Mouse (Mus musculus) forebrain, embryonic 14.5 days (tissue): ENCODE data around the gene Fbxl20. TPM values are rescaled to one million over a fixed set of nuclear protein-coding genes. Genes with fewer than 3 reads are reported as not detected.

Experiments used
- ATAC-seq: fragments of 200-750 bp; cut with Nextera tagmentation; 2 replicates; pipeline ENCODE4 v1.8.0; 2017; ENCODE audit warnings: mild to moderate bottlenecking, moderate library complexity
- DNase-seq: peaks from one replicate; pipeline ENCODE4 v3.0.0-alpha.2; 2015; ENCODE audit warnings: low spot score
- H3K27ac ChIP-seq: fragments of 300-500 bp; sonication (generic); 2 replicates; pipeline ENCODE4 v1.5.1; 2014; ENCODE audit warnings: low read depth, mild to moderate bottlenecking, control low read depth, low read length, moderate library complexity
- H3K27me3 ChIP-seq: fragments of 300-500 bp; sonication (generic); replicated peaks from 2 replicates; pipeline ENCODE4 v1.6.1; 2014; ENCODE audit warnings: low read length, control low read depth, mixed read lengths; ENCODE audit not compliant: control insufficient read depth, insufficient read depth
- H3K36me3 ChIP-seq: fragments of 300-500 bp; sonication (generic); 2 replicates; pipeline ENCODE4 v1.6.1; 2014; ENCODE audit warnings: low read length, control low read depth; ENCODE audit not compliant: control insufficient read depth, insufficient read depth
- H3K4me1 ChIP-seq: fragments of 300-500 bp; sonication (generic); 2 replicates; pipeline ENCODE4 v1.6.1; 2014; ENCODE audit warnings: antibody characterized with exemption, low read length, control low read depth; ENCODE audit not compliant: control insufficient read depth, insufficient read depth
- H3K4me2 ChIP-seq: fragments of 300-500 bp; sonication (generic); 2 replicates; pipeline ENCODE4 v1.6.1; 2014; ENCODE audit warnings: mild to moderate bottlenecking, control low read depth, low read length
- H3K4me3 ChIP-seq: fragments of 300-500 bp; sonication (generic); 2 replicates; pipeline ENCODE4 v1.5.1; 2014; ENCODE audit warnings: low read depth, low read length, control low read depth
- H3K9ac ChIP-seq: fragments of 300-500 bp; sonication (generic); 2 replicates; pipeline ENCODE4 v1.6.1; 2014; ENCODE audit warnings: mild to moderate bottlenecking, low read length, control low read depth, moderate library complexity
- H3K9me3 ChIP-seq: fragments of 300-500 bp; sonication (generic); replicated peaks from 2 replicates; pipeline ENCODE4 v1.6.1; 2016; ENCODE audit warnings: low read length, control low read depth, mixed read lengths; ENCODE audit not compliant: control insufficient read depth
- WGBS: fragments of 180-500 bp; shearing (Covaris S2); extraction: QIAGEN DNeasy Blood & Tissue Kit; methylation state at CpG from one replicate; pipeline ENCODE4 v1.1.7; 2014; 5-methylcytosine and 5-hydroxymethylcytosine counted together
- polyA plus RNA-seq: library from polyadenylated mRNA; unstranded; fragments of >200 nt; fragmentation: Nextera tagmentation; extraction: Ambion mirVana; gene quantifications from 2 replicates; pipeline ENCODE4 v1.2.1, GENCODE M21; 2014

Gene Fbxl20
- polyA plus RNA-seq, 1 experiment from 2014 or later: 23.0 TPM

GRCm38 (mm10) chr11:98034061-98034460 is 116.1 kb downstream of the Fbxl20 start:
- H3K4me1 ChIP-seq: peaks cover 15% of the 10 kb centered on the region

More at GRCm38 (mm10) chr11:98034061-98034460, 116.1 kb downstream of the Fbxl20 start:
- DNase-seq (no peak), ATAC-seq (no peak)
- Histone ChIP-seq H3K4me3 (no peak overlapping the region), H3K4me2 (no peak overlapping the region), H3K9ac (no peak overlapping the region), H3K27ac (no peak overlapping the region), H3K36me3 (peaks cover 23% of the 10 kb centered on the region), H3K9me3 (no peaks in the 10 kb centered on the region), H3K27me3 (no peaks in the 10 kb centered on the region)
- whole genome bisulfite sequencing: 84% methylated on average over 5 of the region's 5 CpGs

Other genes starting within 250 kb of the Fbxl20 start
- gene Plxdc1, start 164.0 kb downstream of the Fbxl20 start, polyA plus RNA-seq: 0.48 and 0.84 TPM in 2 replicates
- 2.8 and 4.8 TPM in 2 replicates for gene Arl5c, start 154.2 kb downstream of the Fbxl20 start, polyA plus RNA-seq
- gene Cacnb1, start 127.4 kb downstream of the Fbxl20 start, polyA plus RNA-seq: 22.1 and 29.2 TPM in 2 replicates
- gene Rpl19, start 123.7 kb downstream of the Fbxl20 start, polyA plus RNA-seq: 787 and 932 TPM in 2 replicates
- gene Stac2, start 96.9 kb downstream of the Fbxl20 start, polyA plus RNA-seq: 1.1 and 2.4 TPM in 2 replicates
- 54.5 and 60.6 TPM in 2 replicates for gene Med1, start 42.9 kb upstream of the Fbxl20 start, polyA plus RNA-seq
- gene Cdk12, start 52.7 kb upstream of the Fbxl20 start, polyA plus RNA-seq: 10.0 and 10.2 TPM in 2 replicates
- 64.1 and 90.9 TPM in 2 replicates for gene Neurod2, start 179.2 kb upstream of the Fbxl20 start, polyA plus RNA-seq
- gene Ppp1r1b, start 198.0 kb upstream of the Fbxl20 start, polyA plus RNA-seq: 33.1 and 42.2 TPM in 2 replicates
- 43.8 and 46.6 TPM in 2 replicates for gene Stard3, start 208.0 kb upstream of the Fbxl20 start, polyA plus RNA-seq
- gene Tcap, start 233.4 kb upstream of the Fbxl20 start, polyA plus RNA-seq: 0.23 TPM in 1 of 2 replicates, not detected in the other
- 0.32 and 0.36 TPM in 2 replicates for gene Pnmt, start 236.0 kb upstream of the Fbxl20 start, polyA plus RNA-seq